Mouse (Mus musculus) 416B (cell line): ENCODE results near the gene Hoxa11.

Experiments used
- DNase-seq: peaks from one replicate; pipeline ENCODE4 v3.0.0; 2011; ENCODE audit warnings: low read depth

The Hoxa11 gene

GRCm38 (mm10) chr6:52245757-52246142, at the start of gene Hoxa11:
Gene Hoxa11, minus strand, starts transcription at chr6:52245810.
- no peak for DNase-seq

DNA sequence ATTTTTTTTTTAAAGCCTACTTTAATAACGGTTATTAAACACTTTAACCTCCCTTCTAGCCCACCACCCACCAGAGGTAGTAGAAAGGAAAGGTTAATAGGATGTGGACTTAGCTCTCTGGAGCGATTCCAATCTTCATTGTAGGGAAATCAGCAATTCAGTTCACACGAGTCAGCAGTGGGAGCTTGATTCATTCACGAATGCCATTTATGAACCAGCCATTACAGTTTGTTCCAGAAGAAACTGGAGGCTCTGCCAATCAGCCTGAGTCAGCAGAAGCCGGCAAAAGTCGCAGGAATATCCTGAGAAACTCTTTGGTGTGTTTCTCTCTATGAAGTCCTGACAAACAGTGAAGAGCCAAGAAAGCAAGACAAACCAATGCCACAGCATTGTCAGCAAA, 49.0 kb upstream of the Hoxa11 start:
- no peak for DNase-seq

- DNase-seq = no peak
Measured at GRCm38 (mm10) chr6:52292328-52292727, 46.7 kb upstream of the Hoxa11 start.

- DNase-seq = no peak
Measured at GRCm38 (mm10) chr6:52291021-52291860, 45.6 kb upstream of the Hoxa11 start.

DNA sequence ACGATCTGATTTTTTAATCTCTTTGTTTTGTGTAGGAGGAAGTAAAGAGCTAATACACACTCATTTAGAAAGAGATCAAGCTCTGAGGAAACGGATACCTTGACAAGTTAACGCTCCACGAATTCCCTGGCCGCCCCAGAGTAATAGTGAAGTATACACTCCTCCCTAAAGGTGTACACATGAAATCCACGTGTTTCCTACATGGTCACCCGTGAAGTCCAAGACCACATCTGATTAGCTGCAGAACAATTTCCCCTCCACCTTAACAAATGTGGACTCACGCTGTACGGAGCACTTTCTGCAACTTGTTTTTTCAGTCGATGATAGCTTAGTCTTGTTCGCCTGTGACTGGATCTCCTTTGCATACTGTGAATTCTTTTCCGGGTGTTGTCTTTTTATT, 44.6 kb upstream of the Hoxa11 start:
- no peak for DNase-seq

- DNase-seq = no peak
Measured at GRCm38 (mm10) chr6:52283896-52284295, 38.3 kb upstream of the Hoxa11 start.

DNA sequence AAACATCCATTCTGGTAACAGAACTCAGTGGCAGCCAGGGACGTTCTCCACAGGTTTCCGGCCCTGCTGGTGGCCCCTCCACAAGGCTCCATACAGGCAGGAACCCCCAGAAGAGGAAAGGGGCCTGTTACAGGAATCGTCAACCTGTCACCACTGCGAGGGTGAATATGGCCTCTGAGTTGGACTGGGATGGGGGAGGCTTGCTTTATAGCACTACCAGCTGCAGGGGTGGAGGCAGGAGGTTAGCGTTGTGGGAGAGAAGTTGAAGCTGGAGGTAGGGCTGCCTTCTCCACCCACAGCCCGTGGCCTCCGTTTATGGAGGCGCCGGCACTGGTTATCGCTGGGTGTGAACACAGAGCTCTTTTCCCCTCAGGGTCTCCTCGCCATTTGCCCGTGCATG, 35.5 kb upstream of the Hoxa11 start:
- no peak for DNase-seq

GRCm38 (mm10) chr6:52276920-52277319, 31.3 kb upstream of the Hoxa11 start:
- no peak for DNase-seq

- DNase-seq = no peak
Measured at GRCm38 (mm10) chr6:52276382-52276781, 30.8 kb upstream of the Hoxa11 start.

GRCm38 (mm10) chr6:52275563-52276280, 30.1 kb upstream of the Hoxa11 start:
- no peak for DNase-seq

DNA sequence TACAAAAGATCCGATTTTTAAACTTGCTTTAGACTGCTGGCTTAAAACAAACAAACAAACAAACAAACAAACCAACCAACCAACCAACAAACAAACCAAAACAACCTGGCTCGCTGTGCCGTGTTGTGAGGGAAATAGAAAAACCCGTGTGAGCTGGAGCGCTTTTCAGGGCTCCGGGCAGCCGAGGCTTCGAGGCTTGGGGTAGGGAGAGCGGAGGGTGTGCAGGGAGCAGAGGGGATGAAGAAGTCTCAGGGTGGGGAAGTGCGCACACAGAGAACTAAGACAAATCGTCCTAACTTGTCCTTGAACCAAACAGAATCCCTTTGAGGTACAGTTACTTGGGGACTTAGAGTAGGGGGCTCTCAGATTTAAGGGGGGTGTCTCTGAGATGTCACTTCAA, 29.0 kb upstream of the Hoxa11 start:
- no peak for DNase-seq

DNA sequence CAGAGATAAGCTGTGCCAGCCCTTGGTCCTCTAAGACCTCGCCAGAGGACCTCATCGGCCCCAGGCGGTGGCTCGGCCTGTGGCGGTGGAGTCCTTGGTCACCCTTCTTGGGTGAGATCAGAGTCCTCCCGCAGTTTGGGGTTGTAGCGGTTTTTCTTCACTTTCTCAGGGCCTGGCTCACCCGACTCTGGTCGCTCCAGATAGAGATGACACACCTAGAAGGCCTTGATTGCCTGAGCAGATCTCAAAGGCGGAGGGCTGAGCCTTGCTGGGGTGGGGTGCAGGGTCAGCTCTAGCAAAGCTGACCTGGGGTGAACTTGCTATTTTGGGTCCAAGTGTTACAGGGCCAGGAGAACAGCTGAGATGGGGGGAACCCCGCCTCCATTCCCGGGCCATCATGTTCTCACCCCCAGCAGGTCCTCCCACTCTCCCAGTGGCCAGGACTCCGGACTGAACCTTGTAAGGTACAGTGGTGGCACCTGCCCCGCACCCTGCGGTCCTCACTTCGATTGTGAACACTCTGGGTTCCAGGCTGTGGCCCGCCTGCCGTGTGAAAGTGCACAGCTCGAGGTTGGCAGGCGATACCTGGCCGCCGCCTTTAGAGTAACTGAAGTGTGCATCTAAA, 28.2 kb upstream of the Hoxa11 start:
- DNase-seq = no peak

GRCm38 (mm10) chr6:52272766-52273655, 27.4 kb upstream of the Hoxa11 start:
- DNase-seq = no peak

GRCm38 (mm10) chr6:52270494-52271480, 25.2 kb upstream of the Hoxa11 start:
- peak; percentile 42 for DNase-seq

DNA sequence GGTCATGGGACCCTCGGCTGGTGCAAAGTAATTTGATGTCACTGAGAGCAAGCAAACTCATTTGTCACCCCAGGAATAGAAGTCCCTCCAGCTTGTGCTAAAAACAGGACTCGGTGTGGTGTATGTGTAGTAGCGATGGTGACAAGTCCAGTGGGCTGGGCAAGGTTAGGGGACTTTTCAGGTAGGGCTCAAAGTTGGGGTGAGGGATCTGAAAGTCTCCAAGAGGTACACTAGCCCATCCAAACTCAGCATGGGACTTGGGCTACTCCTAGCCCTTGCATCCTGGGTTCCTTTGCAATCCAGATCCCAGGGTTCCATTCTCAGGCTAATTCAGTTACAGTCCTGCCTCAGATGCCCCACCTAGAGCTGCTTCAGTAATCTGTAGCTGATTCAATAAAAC, 23.1 kb upstream of the Hoxa11 start:
- no peak for DNase-seq

DNA sequence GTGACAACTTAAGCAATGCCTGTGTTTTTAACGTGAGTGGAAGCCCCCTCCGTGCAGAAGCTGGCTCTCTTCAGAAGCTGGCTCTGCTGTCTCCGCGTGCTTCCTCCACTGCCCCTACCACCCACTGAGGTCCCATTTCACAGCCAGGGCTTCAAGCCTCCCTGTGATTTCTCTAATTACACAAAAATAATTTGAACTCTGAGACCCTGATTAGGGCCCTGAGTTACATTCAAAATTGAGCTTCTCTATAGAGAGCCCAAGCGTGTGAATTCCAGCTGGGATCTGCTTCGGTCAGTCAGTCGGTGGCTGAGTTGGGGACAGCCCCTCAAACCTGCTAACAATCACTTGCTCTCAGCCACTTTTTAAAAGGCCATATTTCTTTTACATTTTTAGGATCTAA, 22.7 kb upstream of the Hoxa11 start:
- DNase-seq = no peak

GRCm38 (mm10) chr6:52267691-52268090, 22.1 kb upstream of the Hoxa11 start:
- DNase-seq = no peak

DNA sequence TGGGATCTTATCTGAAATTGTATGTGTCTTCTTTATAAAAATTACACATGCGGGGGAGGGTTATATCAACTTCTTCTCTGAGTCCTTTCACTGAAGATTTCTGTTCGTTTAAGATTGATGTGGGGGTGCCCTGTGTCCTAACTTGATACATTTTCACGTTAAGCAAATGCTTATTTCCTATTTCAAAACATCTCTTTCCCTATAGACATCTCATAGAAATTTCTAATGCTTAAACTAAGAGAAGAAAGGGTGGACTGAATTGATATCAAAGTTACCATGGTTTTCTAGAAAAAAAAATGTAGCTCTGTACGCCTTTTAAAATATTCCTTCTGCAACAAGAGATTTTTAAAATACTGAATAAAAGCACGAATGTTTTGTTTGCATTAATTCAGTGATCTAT, 21.6 kb upstream of the Hoxa11 start:
- DNase-seq = no peak

- no peak for DNase-seq
Measured at GRCm38 (mm10) chr6:52266666-52266985, 21.0 kb upstream of the Hoxa11 start.

- no peak for DNase-seq
Measured at GRCm38 (mm10) chr6:52265913-52266665, 20.5 kb upstream of the Hoxa11 start.
